Mouse (Mus musculus) hindlimb bud, embryonic 11.5 days (tissue): ENCODE data around the gene Igfbp1.

Experiments used
- DNase-seq: peaks from one replicate; pipeline ENCODE4 v3.0.0-alpha.2; 2012; ENCODE audit warnings: low read depth, low spot score; ENCODE audit errors: extremely low spot score

The Igfbp1 gene

DNA sequence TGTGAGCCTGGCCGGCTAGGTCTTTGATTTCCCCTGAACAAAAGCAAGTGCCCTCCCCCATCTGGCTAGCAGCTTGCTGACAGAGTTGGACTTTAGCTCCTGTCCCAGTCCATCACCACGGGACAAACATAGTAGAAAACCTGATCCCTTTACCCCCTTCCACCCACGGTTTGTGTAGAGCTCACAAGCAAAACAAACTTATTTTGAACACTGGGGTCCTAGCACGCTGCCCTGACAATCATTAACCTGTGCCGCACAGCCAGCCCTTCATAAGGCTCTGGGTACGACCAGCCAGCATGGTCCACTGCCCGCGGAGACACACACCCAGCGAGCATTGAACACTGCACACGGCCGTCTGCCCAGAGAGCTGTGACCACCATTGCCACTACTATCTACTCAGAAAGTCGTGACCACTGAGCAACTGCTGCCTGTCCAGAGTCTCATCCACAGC, at the start of gene Igfbp1:
Igfbp1 (plus strand) TSS at position 292 of the 451 bp plus-strand sequence.
- DNase-seq: no peak

DNA sequence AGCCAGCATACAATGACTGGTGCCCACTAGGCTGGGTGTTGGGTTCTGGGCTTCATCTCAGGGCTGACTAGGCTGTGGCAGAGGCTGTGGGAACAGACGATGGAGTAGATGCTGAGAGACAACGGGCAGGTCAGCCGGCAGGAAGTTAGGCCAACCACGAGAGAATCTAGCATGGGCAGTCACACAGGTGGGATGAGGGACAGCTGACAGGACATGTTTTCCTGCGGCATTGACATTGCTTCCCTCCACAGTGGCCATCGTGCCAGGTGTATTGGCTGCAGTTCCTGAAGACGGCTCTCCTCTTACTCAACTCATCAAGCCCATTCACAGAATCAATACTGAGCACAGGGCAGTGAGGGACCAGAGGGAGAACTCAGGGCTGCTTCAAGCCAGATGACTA, 49.6 kb upstream of the Igfbp1 start:
- DNase-seq: no peak

DNA sequence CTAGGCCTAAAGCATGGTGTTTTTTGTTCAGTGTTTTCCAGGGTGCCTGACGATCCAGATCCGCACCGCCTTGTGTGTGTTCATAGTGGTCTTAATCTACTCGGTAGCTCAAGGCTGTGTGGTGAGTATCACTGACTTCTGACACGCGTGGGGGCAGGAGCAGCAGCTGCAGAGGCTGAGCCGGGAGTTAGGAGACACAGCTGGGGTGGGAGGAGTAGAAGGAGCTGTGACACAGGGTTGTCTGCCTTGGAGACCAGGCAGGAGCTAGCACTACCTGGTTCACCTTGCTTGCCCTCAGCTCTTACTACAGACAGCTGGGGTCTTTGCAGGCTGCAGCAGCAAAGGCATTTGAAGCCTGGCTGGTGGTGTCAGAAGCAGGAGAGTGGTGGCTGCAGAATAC, 48.1 kb upstream of the Igfbp1 start:
- DNase-seq: no peak

DNA sequence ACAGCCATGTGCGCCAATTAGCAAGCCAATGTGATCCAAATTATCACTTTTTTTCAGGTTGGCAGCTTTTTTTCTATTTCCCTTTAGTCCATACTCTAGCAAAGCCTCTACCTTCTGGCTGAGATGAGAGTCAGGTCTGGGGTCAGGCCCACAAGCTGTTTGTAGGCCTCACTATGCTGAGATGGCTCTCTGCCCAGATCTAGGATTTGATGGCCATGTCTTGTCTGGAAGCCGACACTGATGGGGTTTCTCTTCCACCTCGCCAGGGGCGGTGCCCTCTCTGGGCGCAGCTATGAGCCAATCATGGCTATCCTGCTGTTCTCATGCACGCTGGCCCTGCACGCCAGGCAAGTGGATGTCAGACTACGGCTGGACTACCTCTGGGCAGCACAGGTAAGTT, 47.1 kb upstream of the Igfbp1 start:
- DNase-seq: no peak

DNA sequence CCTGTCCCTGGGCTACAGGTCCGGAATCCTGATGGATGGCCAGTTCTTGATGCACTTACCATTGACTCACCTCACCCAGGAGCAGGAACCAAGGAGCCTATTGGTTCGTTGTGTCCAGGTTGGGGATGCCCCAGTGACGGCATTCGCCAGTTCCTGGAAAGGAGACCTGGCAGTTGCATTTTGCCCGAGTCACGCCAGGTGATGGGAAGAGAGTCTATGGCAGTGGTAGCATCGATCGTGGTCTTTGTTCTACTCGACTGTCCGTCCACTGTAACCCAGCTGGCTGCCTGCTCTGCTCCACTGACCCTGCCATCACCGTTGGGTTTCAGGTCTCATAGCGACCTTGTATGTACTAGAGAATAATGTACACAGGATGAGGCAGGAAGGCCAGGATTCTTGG, 45.2 kb upstream of the Igfbp1 start:
- no peak for DNase-seq

DNA sequence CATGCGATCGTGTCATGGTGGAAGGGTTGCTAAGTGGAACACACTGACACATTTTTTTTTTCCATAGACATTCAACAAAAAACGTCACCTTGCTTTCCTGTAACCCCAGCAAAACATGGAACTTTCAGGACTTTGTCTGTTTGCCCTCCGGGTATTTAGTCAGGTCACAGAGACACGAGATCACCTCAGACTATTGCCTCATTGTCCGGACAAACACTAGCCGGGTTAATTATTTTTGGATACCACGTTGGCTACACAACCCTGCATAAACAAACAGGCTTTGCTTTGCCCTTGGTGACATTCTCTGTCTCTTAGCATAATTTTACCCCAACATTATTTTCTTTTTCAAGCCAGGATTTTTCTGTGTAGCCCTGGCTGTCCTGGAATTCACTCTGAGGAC, 44.5 kb upstream of the Igfbp1 start:
- no peak for DNase-seq

DNA sequence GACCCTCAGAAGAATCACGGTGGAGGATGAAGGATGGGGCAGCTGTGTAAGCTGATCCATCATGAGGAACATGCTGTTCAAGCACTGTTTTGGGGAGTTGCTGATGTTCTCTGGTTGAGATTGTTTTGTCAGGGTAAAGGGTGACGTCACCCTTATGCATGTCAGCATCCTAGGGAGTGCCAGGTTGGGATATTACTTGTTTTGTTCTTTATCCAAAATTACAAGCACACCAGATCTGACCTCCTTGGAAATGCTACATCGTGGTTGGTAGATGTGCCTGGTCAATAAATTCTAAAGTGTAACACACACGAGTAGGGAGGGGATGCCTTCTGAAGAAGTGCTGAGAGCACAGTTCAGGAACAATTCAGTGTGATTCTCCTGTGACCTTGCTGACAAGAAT, 41.2 kb upstream of the Igfbp1 start:
- DNase-seq: no peak

DNA sequence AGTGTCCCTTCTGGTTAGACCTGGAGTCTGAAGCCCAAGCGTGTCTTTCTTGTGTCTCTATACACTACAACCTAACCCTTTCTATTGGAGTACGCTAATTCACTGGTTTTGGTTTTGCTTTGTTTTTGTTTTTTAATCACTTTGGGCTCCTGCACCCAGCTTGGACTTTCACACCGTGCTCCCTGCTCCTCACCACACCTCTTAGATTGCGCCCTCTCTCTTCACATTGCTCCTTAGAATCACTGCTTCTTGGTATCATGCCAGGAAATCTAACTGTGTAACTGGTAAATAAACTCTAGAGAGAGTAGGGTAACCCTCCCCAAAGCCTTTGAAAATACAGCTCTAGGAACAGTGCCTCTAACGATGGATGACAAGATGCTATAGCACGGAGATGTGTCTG, 39.4 kb upstream of the Igfbp1 start:
- no peak for DNase-seq

DNA sequence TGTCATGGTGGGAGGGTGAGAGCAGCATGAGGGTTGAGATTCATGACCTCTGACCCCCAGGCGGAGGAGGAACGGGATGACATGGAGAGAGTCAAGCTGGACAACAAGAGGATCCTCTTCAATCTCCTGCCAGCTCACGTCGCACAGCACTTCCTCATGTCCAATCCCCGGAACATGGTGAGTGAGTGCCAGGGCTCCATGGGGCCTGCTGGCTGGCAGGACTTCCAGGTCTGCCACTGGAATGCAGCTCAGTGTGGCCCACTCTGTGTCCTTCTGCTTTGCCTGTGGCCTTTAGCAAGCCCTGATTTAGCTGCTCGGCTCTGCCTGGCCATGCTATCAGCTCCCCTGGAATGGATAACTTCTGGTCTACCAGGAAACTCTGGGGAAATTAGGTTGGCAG, 37.4 kb upstream of the Igfbp1 start:
- no peak for DNase-seq

DNA sequence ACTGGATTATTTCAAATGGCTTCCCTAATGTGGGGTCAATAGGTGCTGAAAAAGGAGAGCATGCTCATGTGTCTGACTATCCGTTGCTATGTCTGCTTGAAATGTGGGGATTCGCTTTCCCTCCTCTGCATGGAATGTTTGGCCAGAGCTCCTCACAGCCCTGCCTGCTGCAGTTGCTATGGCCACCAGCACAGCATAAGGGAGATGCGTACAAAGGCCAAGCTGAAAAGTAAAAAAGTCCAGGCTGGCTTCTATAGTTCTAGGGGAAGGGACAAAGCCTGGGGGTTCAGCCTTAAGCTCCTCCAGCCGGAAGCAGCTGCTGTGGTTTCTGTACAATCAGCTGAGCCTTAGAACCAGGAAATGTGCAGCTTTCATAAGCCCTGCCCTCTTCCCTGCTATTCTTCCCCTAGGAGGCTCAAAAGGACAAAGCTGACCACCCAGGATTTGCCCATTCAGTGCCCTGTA, 36.9 kb upstream of the Igfbp1 start:
- DNase-seq: no peak

DNA sequence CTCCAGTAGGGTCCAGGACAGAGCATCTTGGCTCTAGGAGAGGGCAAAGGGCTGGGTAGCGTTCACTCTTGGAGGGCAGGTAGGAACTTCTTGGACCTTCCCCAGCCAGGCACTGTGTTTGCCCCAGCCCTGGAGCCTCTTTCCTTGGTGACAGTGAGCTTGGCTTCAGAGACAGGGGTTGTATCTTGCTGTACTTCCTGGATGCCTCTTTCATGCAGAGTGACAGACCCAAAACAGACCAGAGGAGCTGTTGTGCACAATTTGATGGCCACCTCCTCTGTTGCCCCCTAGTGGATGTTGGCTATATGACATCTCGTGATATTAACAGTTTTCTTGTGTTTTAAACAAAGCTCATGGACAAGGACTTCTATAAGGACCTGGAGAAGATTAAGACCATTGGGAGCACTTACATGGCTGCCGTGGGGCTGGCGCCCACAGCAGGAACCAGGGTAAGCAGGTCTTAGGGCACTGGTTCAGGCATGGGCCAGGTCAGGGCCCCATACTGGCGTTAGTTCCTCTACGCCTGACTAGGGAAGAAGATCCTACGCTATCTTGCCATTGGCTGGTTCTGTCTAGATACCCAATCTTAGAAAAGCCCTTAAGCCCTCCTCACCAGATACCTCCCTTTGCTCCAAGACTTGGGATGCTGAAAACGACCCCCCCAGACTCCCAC, 35.9 kb upstream of the Igfbp1 start:
- DNase-seq: peak; percentile 30

DNA sequence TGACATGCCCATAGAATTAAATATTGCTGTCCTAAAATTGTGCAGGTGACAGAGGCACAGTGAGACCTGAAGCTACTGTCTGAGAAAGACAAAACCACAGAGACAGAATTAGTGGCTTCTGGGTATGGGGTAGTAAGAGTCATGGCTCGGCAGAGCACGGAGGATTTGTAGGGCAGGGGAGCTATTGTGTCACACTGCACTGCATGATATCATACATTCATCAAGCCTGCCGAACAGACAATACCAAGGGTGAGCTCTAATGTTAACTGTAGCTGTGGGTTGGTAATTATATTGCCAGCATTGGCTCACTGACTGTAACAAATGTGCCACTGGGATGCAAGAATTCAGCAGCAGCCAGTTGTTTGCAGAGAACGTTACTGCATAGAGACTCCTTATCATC, 33.2 kb upstream of the Igfbp1 start:
- DNase-seq: no peak

DNA sequence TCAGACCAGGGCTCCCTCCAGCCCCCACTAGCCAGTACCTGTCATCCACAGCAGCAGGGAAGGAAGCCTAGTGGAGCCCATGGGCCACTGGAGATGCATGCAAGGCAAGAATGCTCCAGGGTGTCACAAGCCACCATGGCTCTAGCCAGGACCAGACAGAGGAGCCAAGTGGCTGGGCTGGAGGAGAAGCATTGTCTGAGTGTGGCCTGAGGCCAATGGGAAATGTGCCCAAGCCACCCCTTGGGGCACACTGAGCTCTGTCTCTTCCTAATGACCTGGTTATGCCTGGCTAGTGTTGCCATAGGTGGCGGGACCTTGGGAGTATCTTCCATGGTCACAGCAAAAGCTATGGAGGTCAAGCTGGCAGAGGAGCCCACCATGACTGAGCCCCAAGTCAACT, 27.9 kb upstream of the Igfbp1 start:
- no peak for DNase-seq

DNA sequence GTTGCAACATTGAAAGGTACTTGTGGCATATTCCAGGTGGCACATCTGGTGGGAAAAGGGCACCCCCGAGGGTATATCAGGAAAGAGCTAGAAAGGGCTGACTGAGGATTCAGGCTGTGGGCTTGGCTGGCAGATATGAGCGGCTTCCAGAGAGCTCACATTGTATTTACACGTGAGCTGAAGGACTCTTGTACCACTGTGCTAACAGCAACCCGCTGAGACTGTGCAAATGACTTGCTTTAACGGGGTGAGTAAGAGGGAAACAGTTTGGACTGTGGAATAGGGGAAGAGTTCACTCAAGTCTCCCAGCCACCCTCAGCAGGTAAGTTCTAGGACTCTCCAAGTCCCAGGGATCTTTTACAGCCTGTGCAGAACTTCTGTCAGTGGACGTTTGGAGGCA, 23.9 kb upstream of the Igfbp1 start:
- DNase-seq: no peak

DNA sequence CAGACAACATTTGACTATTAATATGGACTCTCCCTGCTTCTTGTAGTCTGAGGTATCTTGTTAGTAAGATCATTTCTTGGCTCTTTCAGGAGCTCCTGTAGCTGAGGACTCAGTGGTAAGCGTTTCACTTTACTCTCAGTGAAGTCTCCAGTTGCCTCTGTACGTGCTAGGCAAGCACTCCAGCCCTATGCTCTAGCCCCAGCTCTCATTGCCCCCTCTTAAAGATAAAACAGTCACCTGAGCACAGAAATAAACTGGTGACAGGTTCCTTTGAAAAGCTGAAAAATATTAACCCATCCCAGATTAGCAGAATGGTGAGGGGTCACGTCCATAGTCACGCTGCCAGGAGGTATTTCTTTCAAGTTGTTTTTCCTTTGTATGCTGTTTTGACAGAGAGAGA, 18.9 kb upstream of the Igfbp1 start:
- DNase-seq: no peak

DNA sequence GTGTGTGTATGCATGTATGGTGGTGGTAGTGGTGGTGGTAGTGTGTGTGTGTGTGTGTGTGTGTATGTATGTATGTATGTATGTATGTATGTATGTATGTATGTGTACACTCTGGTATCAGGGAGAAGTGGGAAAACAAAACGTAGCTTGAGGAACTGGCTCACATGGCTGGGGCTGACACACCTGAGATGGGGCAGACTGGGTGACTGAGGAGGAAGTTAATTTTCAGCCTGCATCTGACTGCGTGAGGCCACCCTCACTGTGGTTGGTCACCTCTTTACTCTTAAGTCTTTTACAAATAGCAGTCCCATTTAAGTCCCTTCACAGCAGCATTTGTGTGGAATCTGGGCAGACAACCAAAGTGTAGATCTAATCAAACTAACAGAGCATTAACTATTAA, 18.3 kb upstream of the Igfbp1 start:
- DNase-seq: no peak

DNA sequence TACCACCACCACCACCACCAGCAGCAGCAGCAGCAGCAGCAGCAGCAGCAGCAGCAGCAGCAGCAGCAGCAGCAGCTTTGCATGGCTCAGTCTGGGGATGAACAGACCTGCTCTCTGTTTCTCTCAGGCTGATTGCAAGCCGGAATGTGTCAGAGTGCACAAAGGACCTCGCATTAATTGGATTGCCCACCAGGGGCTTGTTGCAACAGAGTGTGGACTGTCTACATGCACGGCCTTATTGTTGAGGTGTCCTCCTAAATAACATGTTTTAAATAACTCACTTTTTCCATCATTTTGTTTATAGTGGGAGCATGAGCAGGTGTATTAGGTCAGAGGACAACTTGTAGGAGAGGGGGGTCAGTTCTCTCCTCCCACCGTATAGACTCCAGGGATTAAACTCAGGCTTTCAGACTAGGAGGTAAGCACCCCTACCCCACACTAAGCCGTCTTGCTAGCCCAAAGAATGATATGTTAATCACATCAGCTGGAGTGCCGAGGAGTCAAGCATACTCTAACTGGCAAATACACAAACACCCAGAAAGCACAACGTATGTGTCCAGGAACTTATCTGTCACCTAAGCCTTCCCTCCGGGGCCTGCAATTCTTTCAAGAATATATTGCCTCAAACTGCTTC, 15.1 kb upstream of the Igfbp1 start:
- DNase-seq: no peak

DNA sequence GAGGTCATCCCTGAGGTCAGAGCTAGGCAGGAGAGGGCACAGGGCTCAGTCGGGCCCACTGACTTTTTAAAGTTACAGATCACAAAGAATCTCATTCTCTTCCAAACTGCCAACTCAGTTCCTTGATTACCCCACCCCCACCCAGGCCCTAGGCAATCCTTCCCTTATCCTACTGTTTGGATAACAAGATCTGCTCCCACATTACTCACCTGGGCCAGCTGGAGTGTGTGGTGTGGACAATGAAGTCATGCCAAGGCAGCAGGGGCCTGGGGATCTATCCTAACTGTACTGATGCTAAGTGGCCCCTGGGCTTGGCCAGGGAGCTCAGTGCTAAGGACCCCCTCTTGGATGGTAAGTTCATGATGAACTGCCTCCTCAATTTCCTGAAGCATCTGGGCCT, 13.2 kb upstream of the Igfbp1 start:
- no peak for DNase-seq

DNA sequence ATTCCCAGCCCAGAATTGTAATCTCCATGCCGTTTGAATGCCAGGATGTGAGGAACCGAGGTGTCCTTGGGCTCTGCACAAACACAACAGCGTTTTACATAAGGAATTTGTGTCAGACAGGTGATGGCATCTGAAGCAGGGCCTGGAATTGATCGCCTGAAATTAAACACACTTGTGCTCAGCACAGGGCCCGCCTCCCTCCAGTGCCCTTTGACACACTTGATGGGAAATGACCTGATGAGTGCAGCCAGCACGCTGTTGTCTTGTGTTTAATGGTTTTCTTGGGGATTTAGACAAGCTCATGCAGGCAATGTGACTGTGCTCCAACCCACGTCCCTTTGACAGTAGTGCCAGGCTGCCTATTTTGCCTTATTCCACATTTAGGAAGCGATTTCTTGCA, 10.1 kb upstream of the Igfbp1 start:
- DNase-seq: no peak

DNA sequence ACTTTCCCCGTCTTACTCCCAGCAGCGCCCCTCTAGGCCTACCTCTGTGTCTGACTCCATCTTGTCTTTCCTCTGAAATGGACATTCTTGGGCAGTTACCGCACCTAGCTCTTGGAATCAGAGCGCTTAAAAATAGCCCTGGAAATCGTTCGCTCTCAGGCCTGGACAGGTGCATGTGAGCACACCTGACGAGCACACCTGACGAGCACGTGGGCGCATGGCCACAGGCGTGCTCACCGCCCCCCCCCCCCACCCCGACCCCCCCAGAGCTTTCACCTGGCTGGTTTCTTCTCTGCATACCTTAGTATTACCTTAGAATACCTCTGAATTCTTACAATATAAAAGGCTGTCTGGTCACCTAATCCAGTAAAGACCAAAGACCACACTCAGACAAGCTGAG, 9.1 kb upstream of the Igfbp1 start, which contains the start of gene Gm11985:
Gm11985 (minus strand) TSS at position 101 of the 400 bp plus-strand sequence.
- no peak for DNase-seq

DNA sequence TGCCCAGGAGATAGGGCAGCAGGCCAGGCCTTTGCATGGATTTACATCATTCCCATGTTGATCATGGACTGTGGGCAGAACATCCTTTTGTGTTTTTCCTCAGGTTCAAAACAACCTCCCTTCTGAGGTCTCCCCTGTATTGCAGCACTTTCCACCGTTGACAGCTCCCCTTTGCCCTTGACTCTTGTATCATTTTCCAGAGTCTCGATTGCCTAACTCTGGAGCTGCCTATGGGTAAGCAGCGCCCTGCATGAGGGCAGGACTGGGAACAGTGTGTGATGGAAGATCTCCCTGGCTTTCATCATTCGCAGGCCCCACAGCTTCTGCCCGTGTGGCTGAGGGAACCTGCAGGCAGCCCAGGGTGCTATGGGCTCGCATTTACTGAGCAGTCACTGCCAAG, 4.9 kb upstream of the Igfbp1 start:
- no peak for DNase-seq

DNA sequence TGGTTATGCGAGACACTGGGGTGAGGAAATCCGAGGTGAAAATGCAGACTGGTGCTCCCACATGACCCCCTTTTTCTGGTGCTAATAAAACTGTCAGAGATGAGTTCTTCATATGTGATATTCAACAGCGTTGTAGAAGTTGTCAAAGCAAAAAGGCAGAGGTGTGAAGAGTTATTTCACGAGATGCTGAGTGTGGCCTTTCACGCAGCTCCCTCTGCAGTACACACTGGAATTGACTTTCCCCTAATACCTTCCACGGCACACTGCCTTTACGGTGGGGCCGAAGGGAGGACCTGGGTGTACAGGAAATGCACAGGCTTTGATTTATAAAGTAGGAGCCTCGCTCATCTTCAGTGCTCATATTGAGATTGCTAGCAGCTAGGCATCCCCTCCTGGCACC, 4.4 kb upstream of the Igfbp1 start:
- DNase-seq: no peak
